Mouse (Mus musculus) embryonic facial prominence, embryonic 11.5 days (tissue): ENCODE measurements around the gene Tmem135. TPM values are rescaled to one million over a fixed set of nuclear protein-coding genes. Genes with fewer than 3 reads are reported as not detected.

ENCODE experiments used
- ATAC-seq: fragments of 200-750 bp; cut with Nextera tagmentation; replicated peaks from 2 replicates; pipeline ENCODE4 v1.8.0; 2017; ENCODE audit warnings: low read depth; ENCODE audit not compliant: insufficient number of reproducible peaks, low FRiP score, low TSS enrichment
- DNase-seq: peaks from one replicate; pipeline ENCODE4 v3.0.0-alpha.2; 2015; ENCODE audit warnings: low spot score
- H3K27ac ChIP-seq: fragments of 300-500 bp; sonication (generic); replicated peaks from 2 replicates; pipeline ENCODE4 v1.5.1; 2014; ENCODE audit warnings: mild to moderate bottlenecking, low read depth, low read length, control low read depth
- H3K27me3 ChIP-seq: fragments of 300-500 bp; sonication (generic); 2 replicates; pipeline ENCODE4 v1.6.1; 2014; ENCODE audit warnings: mild to moderate bottlenecking, low read length, moderate library complexity, mixed read lengths; ENCODE audit not compliant: control insufficient read depth, insufficient read depth
- H3K36me3 ChIP-seq: fragments of 300-500 bp; sonication (generic); replicated peaks from 2 replicates; pipeline ENCODE4 v1.6.1; 2014; ENCODE audit warnings: low read depth, mild to moderate bottlenecking, low read length, moderate library complexity, mixed read lengths; ENCODE audit not compliant: control insufficient read depth, insufficient read depth
- H3K4me1 ChIP-seq: fragments of 300-500 bp; sonication (generic); 2 replicates; pipeline ENCODE4 v1.6.1; 2014; ENCODE audit warnings: low read length, mixed read lengths; ENCODE audit not compliant: control insufficient read depth, insufficient read depth
- H3K4me2 ChIP-seq: fragments of 300-500 bp; sonication (generic); 2 replicates; pipeline ENCODE4 v1.6.1; 2014; ENCODE audit warnings: low read depth, mild to moderate bottlenecking, control low read depth, low read length, moderate library complexity
- H3K4me3 ChIP-seq: fragments of 300-500 bp; sonication (generic); 2 replicates; pipeline ENCODE4 v1.5.1; 2014; ENCODE audit warnings: low read depth, low read length, control low read depth
- H3K9ac ChIP-seq: fragments of 300-500 bp; sonication (generic); replicated peaks from 2 replicates; pipeline ENCODE4 v1.6.1; 2014; ENCODE audit warnings: mild to moderate bottlenecking, control low read depth, low read length
- H3K9me3 ChIP-seq: fragments of 300-500 bp; sonication (generic); replicated peaks from 2 replicates; pipeline ENCODE4 v1.6.1; 2016; ENCODE audit warnings: mild to moderate bottlenecking, low read length, inconsistent platforms, mixed read lengths; ENCODE audit not compliant: control insufficient read depth
- WGBS: fragments of 180-500 bp; shearing (Covaris S2); extraction: QIAGEN DNeasy Blood & Tissue Kit; methylation state at CpG from one replicate; pipeline ENCODE4 v1.1.7; 2014; 5-methylcytosine and 5-hydroxymethylcytosine counted together
- polyA plus RNA-seq: library from polyadenylated mRNA; unstranded; fragments of >200 nt; fragmentation: Nextera tagmentation; extraction: Ambion mirVana; gene quantifications from 2 replicates; pipeline ENCODE4 v1.2.1, GENCODE M21; 2014

The Tmem135 gene
- polyA plus RNA-seq, 1 experiment from 2014 or later: 18.5 TPM

GRCm38 (mm10) chr7:89412094-89412493 lies 8.1 kb upstream of the Tmem135 start:
- no peak overlapping the region for H3K4me2 ChIP-seq

GRCm38 (mm10) chr7:89411346-89411745 lies 7.3 kb upstream of the Tmem135 start:
- DNase-seq (no peak), ATAC-seq (no peak)
- Histone ChIP-seq H3K4me3 (no peak overlapping the region), H3K27me3 (no peaks in the 10 kb centered on the region), H3K9ac (no peak overlapping the region), H3K4me2 (no peak overlapping the region), H3K4me1 (no peaks in the 10 kb centered on the region; the same call in 1 of the 2 replicates), H3K36me3 (peaks cover 2% of the 10 kb centered on the region), H3K27ac (no peak overlapping the region), H3K9me3 (no peaks in the 10 kb centered on the region)
- 87% methylated on average over 3 of the region's 3 CpGs for WGBS

More at GRCm38 (mm10) chr7:89412094-89412493, 8.1 kb upstream of the Tmem135 start:
- no peaks in the 10 kb centered on the region for H3K9me3 ChIP-seq
- no peaks in the 10 kb centered on the region for H3K27me3 ChIP-seq
- peaks cover 2% of the 10 kb centered on the region for H3K36me3 ChIP-seq
- 86% methylated on average over 7 of the region's 7 CpGs for WGBS
- H3K4me1 ChIP-seq: no peaks in the 10 kb centered on the region; the same call in 1 of the 2 replicates
- no peak overlapping the region for H3K4me3 ChIP-seq
- no peak overlapping the region for H3K9ac ChIP-seq
- H3K27ac ChIP-seq: no peak overlapping the region
- DNase-seq (no peak), ATAC-seq (no peak)

- Histone ChIP-seq H3K27ac (no peak overlapping the region), H3K36me3 (peaks cover 2% of the 10 kb centered on the region), H3K4me1 (peaks cover 2% of the 10 kb centered on the region; the same call in 1 of the 2 replicates), H3K27me3 (no peaks in the 10 kb centered on the region), H3K4me2 (no peak overlapping the region), H3K9ac (no peak overlapping the region), H3K4me3 (no peak overlapping the region), H3K9me3 (no peaks in the 10 kb centered on the region)
- ATAC-seq: no peak
- no peak for DNase-seq
- 82% methylated on average over 4 of the region's 4 CpGs for WGBS
These were observed 6.3 kb upstream of the Tmem135 start for GRCm38 (mm10) chr7:89410294-89410693.

- H3K4me3 ChIP-seq: peak overlapping the region; percentile 11; the same call in 1 of the 2 replicates
- H3K27me3 ChIP-seq: no peaks in the 10 kb centered on the region
- no peak overlapping the region for H3K9ac ChIP-seq
- H3K27ac ChIP-seq: no peak overlapping the region
- no peaks in the 10 kb centered on the region for H3K9me3 ChIP-seq
- no peak for ATAC-seq
- no peak for DNase-seq
- H3K36me3 ChIP-seq: peaks cover 2% of the 10 kb centered on the region
- peaks cover 4% of the 10 kb centered on the region; the same call in 1 of the 2 replicates for H3K4me1 ChIP-seq
- H3K4me2 ChIP-seq: peak overlapping the region; percentile 2; the same call in 1 of the 2 replicates
- 88% methylated on average over 24 of the region's 24 CpGs for WGBS
These were observed 3.3 kb upstream of the Tmem135 start for GRCm38 (mm10) chr7:89407006-89407940.

- no peak overlapping the region for H3K27ac ChIP-seq
- no peaks in the 10 kb centered on the region for H3K9me3 ChIP-seq
- H3K4me3 ChIP-seq: peak overlapping the region; percentile 31
- DNase-seq: no peak
- H3K27me3 ChIP-seq: no peaks in the 10 kb centered on the region
- no peak for ATAC-seq
- peaks cover 6% of the 10 kb centered on the region; the same call in 1 of the 2 replicates for H3K4me1 ChIP-seq
- peak overlapping the region; percentile 33 for H3K4me2 ChIP-seq
- H3K36me3 ChIP-seq: peaks cover 2% of the 10 kb centered on the region
- 48% methylated on average over 1 of the region's 1 CpGs for WGBS
- peak overlapping the region; percentile 28; the same call in 1 of the 2 replicates for H3K9ac ChIP-seq
These were observed 2.0 kb upstream of the Tmem135 start for GRCm38 (mm10) chr7:89406011-89406410.

GRCm38 (mm10) chr7:89404734-89405440 lies 865 bp upstream of the Tmem135 start:
- Histone ChIP-seq H3K4me2 (peak overlapping the region; percentile 94), H3K4me3 (peak overlapping the region; percentile 75), H3K9ac (peak overlapping the region; percentile 79), H3K9me3 (no peaks in the 10 kb centered on the region), H3K4me1 (peaks cover 6% of the 10 kb centered on the region; the same call in 1 of the 2 replicates), H3K27ac (0 out of 2 replicates have a peak overlapping the region, but pooled peaks have one; percentile 38), H3K27me3 (no peaks in the 10 kb centered on the region), H3K36me3 (peaks cover 2% of the 10 kb centered on the region)
- 1% methylated on average over 35 of the region's 35 CpGs for WGBS
- DNase-seq: peak; percentile 46
- no peak; the same call in 1 of the 2 replicates for ATAC-seq

- Histone ChIP-seq H3K36me3 (peaks cover 2% of the 10 kb centered on the region), H3K9ac (peak overlapping the region; percentile 64), H3K27ac (peak overlapping the region; percentile 72), H3K27me3 (no peaks in the 10 kb centered on the region), H3K4me1 (peaks cover 6% of the 10 kb centered on the region; the same call in 1 of the 2 replicates), H3K4me3 (peak overlapping the region; percentile 75), H3K9me3 (no peaks in the 10 kb centered on the region), H3K4me2 (peak overlapping the region; percentile 94)
- WGBS: 4% methylated on average over 51 of the region's 52 CpGs
- ATAC-seq (peak; percentile 81), DNase-seq (peak; percentile 82)
These were observed 709 bp downstream of the Tmem135 start for GRCm38 (mm10) chr7:89403053-89403972.
